8 mouse cellular contexts compared by ENCODE assay signal in genomic region chrX:8205551-8205950, GRCm38 (mm10). TPM values are rescaled to one million over a fixed set of nuclear protein-coding genes. Genes with fewer than 3 reads are reported as not detected.
A peak's percentile ranks its signal among the peaks of the same experiment; 100 is the strongest.
DNase-seq lines count a peak whose midpoint lies in the region; ATAC-seq lines count a peak whose summit lies in the region.

No protein-coding gene starts in this region.

- H3K27ac ChIP-seq in embryonic facial prominence, embryonic 12.5 days = no peak overlapping the region
- H3K27ac ChIP-seq in stomach, embryonic 14.5 days (ENCODE audit: low read length) = no peak overlapping the region

- intact Hi-C loops in left cerebral cortex, postnatal 4 days (cut with DNase I) = no loop called here

- H3K4me3 ChIP-seq in megakaryocyte, embryonic 14.5 days (replicated peaks) = peak overlapping the region; percentile 92
- peak overlapping the region; percentile 47 for H3K4me3 ChIP-seq in embryonic facial prominence, embryonic 12.5 days
- peak overlapping the region; percentile 42 for H3K4me3 ChIP-seq in stomach, embryonic 14.5 days (ENCODE audit: low read depth, low read length)

- WGBS in embryonic facial prominence, embryonic 12.5 days = 35% methylated on average over 7 of the region's 7 CpGs
- WGBS in stomach, embryonic 14.5 days = 41% methylated on average over 7 of the region's 7 CpGs

- DNase-seq in left cerebral cortex, postnatal 4 days = peak; percentile 46
- DNase-seq in urinary bladder, postnatal 10 days (ENCODE audit: low spot score) = no peak
- no peak for DNase-seq in urinary bladder, adult 18-20 months (ENCODE audit: low spot score in 2 of 2)
- no peak for DNase-seq in retina, embryonic 14.5 days (ENCODE audit: low spot score)

- peaks cover 33% of the 10 kb centered on the region for H3K27me3 ChIP-seq in megakaryocyte, embryonic 14.5 days (replicated peaks)
- H3K27me3 ChIP-seq in embryonic facial prominence, embryonic 12.5 days = no peaks in the 10 kb centered on the region
- H3K27me3 ChIP-seq in stomach, embryonic 14.5 days (ENCODE audit: control insufficient read depth, insufficient read depth, low read length) = no peaks in the 10 kb centered on the region

- peaks cover 15% of the 10 kb centered on the region for H3K4me1 ChIP-seq in megakaryocyte, embryonic 14.5 days
- no peaks in the 10 kb centered on the region for H3K4me1 ChIP-seq in embryonic facial prominence, embryonic 12.5 days
- no peaks in the 10 kb centered on the region for H3K4me1 ChIP-seq in stomach, embryonic 14.5 days (ENCODE audit: control insufficient read depth, insufficient read depth, low read length)

- no peaks in the 10 kb centered on the region for H3K36me3 ChIP-seq in megakaryocyte, embryonic 14.5 days (replicated peaks; ENCODE audit: low read length)
- H3K36me3 ChIP-seq in embryonic facial prominence, embryonic 12.5 days = no peaks in the 10 kb centered on the region
- H3K36me3 ChIP-seq in stomach, embryonic 14.5 days (ENCODE audit: control insufficient read depth, insufficient read depth, low read length) = no peaks in the 10 kb centered on the region

- 0 out of 2 replicates have a peak, but pooled peaks cover 3% of the 10 kb centered on the region for H3K9me3 ChIP-seq in megakaryocyte, embryonic 14.5 days
- no peaks in the 10 kb centered on the region for H3K9me3 ChIP-seq in embryonic facial prominence, embryonic 12.5 days
- no peaks in the 10 kb centered on the region for H3K9me3 ChIP-seq in stomach, embryonic 14.5 days (ENCODE audit: control insufficient read depth, low read depth, low read length)

- H3K4me2 ChIP-seq in embryonic facial prominence, embryonic 12.5 days (replicated peaks) = peak overlapping the region; percentile 45
- H3K4me2 ChIP-seq in stomach, embryonic 14.5 days (replicated peaks; ENCODE audit: low read depth, low read length) = peak overlapping the region; percentile 46

- peak overlapping the region; percentile 47 for H3K9ac ChIP-seq in embryonic facial prominence, embryonic 12.5 days
- peak overlapping the region; percentile 42; the same call in 1 of the 2 replicates for H3K9ac ChIP-seq in stomach, embryonic 14.5 days (replicated peaks; ENCODE audit: low read depth, low read length)

- no peak for ATAC-seq in megakaryocyte, adult 5-6 weeks (ENCODE audit: poor library complexity, severe bottlenecking)
- ATAC-seq in embryonic facial prominence, embryonic 12.5 days (ENCODE audit: insufficient number of reproducible peaks, insufficient read depth, low FRiP score, low TSS enrichment) = no peak
- ATAC-seq in stomach, embryonic 14.5 days (ENCODE audit: insufficient number of reproducible peaks, insufficient read depth, low FRiP score, low read depth) = no peak

RNA-seq across cellular contexts. Expression of gene Porcn, which starts 0.8 kb away (rescaled TPM):
- 2.0 and 4.0 TPM in 2 replicates for polyA plus RNA-seq in megakaryocyte, embryonic 14.5 days (2012; ENCODE audit: insufficient read depth, low replicate concordance)
- 0.27 TPM in 1 of 2 replicates, not detected in the other for total RNA-seq in megakaryocyte, adult 5-6 weeks (2015)
- 0.22 and 0.41 TPM in 2 replicates for total RNA-seq in megakaryocyte, adult 5-6 weeks (2017)
- polyA plus RNA-seq in embryonic facial prominence, embryonic 12.5 days (2016; fragmentation: Nextera tagmentation; extraction: Ambion mirVana) = 12.2 and 14.8 TPM in 2 replicates
- total RNA-seq in left cerebral cortex, postnatal 4 days (2021) = 10 to 100 TPM; 43.4 to 49.5 TPM
- 14.7 and 16.9 TPM in 2 replicates for polyA plus RNA-seq in stomach, embryonic 14.5 days (2014; fragmentation: Nextera tagmentation; extraction: Ambion mirVana)

RNA-seq across cellular contexts. Expression of gene Ebp, which starts 12.2 kb away (rescaled TPM):
- 3.7 and 5.7 TPM in 2 replicates for polyA plus RNA-seq in megakaryocyte, embryonic 14.5 days (2012; ENCODE audit: insufficient read depth, low replicate concordance)
- total RNA-seq in megakaryocyte, adult 5-6 weeks (2015) = 56.4 and 70.7 TPM in 2 replicates
- 108 and 125 TPM in 2 replicates for total RNA-seq in megakaryocyte, adult 5-6 weeks (2017)
- 28.4 and 30.8 TPM in 2 replicates for polyA plus RNA-seq in embryonic facial prominence, embryonic 12.5 days (2016; fragmentation: Nextera tagmentation; extraction: Ambion mirVana)
- 10 to 100 TPM; 19.9 to 25.5 TPM for total RNA-seq in left cerebral cortex, postnatal 4 days (2021)
- 38.5 and 41.1 TPM in 2 replicates for polyA plus RNA-seq in stomach, embryonic 14.5 days (2014; fragmentation: Nextera tagmentation; extraction: Ambion mirVana)

RNA-seq across cellular contexts. Expression of gene Tbc1d25, which starts 29.6 kb away (rescaled TPM):
- 1.7 and 3.1 TPM in 2 replicates for polyA plus RNA-seq in megakaryocyte, embryonic 14.5 days (2012; ENCODE audit: insufficient read depth, low replicate concordance)
- 5.9 and 8.4 TPM in 2 replicates for total RNA-seq in megakaryocyte, adult 5-6 weeks (2015)
- 2.0 and 2.9 TPM in 2 replicates for total RNA-seq in megakaryocyte, adult 5-6 weeks (2017)
- polyA plus RNA-seq in embryonic facial prominence, embryonic 12.5 days (2016; fragmentation: Nextera tagmentation; extraction: Ambion mirVana) = 14.3 and 14.8 TPM in 2 replicates
- 10 to 100 TPM; 18.1 to 19.9 TPM for total RNA-seq in left cerebral cortex, postnatal 4 days (2021)
- polyA plus RNA-seq in stomach, embryonic 14.5 days (2014; fragmentation: Nextera tagmentation; extraction: Ambion mirVana) = 12.6 and 14.6 TPM in 2 replicates

RNA-seq across cellular contexts. Expression of gene Ftsj1, which starts 46.7 kb away (rescaled TPM):
- 4.6 and 23.7 TPM in 2 replicates for polyA plus RNA-seq in megakaryocyte, embryonic 14.5 days (2012; ENCODE audit: insufficient read depth, low replicate concordance)
- total RNA-seq in megakaryocyte, adult 5-6 weeks (2015) = 16.3 and 17.5 TPM in 2 replicates
- total RNA-seq in megakaryocyte, adult 5-6 weeks (2017) = 14.2 and 14.4 TPM in 2 replicates
- polyA plus RNA-seq in embryonic facial prominence, embryonic 12.5 days (2016; fragmentation: Nextera tagmentation; extraction: Ambion mirVana) = 43.1 and 47.0 TPM in 2 replicates
- 10 to 100 TPM; 25.9 to 28.9 TPM for total RNA-seq in left cerebral cortex, postnatal 4 days (2021)
- polyA plus RNA-seq in stomach, embryonic 14.5 days (2014; fragmentation: Nextera tagmentation; extraction: Ambion mirVana) = 41.5 and 47.9 TPM in 2 replicates

RNA-seq across cellular contexts. Expression of gene Rbm3, which starts 59.9 kb away (rescaled TPM):
- 3.2 and 96.3 TPM in 2 replicates for polyA plus RNA-seq in megakaryocyte, embryonic 14.5 days (2012; ENCODE audit: insufficient read depth, low replicate concordance)
- total RNA-seq in megakaryocyte, adult 5-6 weeks (2015) = 982 and 1,036 TPM in 2 replicates
- total RNA-seq in megakaryocyte, adult 5-6 weeks (2017) = 1,421 and 1,439 TPM in 2 replicates
- 466 and 497 TPM in 2 replicates for polyA plus RNA-seq in embryonic facial prominence, embryonic 12.5 days (2016; fragmentation: Nextera tagmentation; extraction: Ambion mirVana)
- total RNA-seq in left cerebral cortex, postnatal 4 days (2021) = 100 to 1,000 TPM; 346 to 406 TPM
- polyA plus RNA-seq in stomach, embryonic 14.5 days (2014; fragmentation: Nextera tagmentation; extraction: Ambion mirVana) = 494 and 570 TPM in 2 replicates

Comparison
In these comparisons a context has a peak if more than half of its experiments do, and no peak if none do; other contexts are left out.
1. H3K4me3 ChIP-seq: peak in every context shown above with its lines; median percentile 92 in megakaryocyte, embryonic 14.5 days; 47 in embryonic facial prominence, embryonic 12.5 days; 42 in stomach, embryonic 14.5 days.